Mouse (Mus musculus): ENCODE results near the gene Cbx7. TPM values are rescaled to one million over a fixed set of nuclear protein-coding genes. Genes with fewer than 3 reads are reported as not detected.
A peak's percentile ranks its signal among the peaks of the same experiment; 100 is the strongest.

Gene Cbx7
- total and polyA plus RNA-seq, 2 experiments from 2014 or later = 3.4 to 14.9 TPM

DNA sequence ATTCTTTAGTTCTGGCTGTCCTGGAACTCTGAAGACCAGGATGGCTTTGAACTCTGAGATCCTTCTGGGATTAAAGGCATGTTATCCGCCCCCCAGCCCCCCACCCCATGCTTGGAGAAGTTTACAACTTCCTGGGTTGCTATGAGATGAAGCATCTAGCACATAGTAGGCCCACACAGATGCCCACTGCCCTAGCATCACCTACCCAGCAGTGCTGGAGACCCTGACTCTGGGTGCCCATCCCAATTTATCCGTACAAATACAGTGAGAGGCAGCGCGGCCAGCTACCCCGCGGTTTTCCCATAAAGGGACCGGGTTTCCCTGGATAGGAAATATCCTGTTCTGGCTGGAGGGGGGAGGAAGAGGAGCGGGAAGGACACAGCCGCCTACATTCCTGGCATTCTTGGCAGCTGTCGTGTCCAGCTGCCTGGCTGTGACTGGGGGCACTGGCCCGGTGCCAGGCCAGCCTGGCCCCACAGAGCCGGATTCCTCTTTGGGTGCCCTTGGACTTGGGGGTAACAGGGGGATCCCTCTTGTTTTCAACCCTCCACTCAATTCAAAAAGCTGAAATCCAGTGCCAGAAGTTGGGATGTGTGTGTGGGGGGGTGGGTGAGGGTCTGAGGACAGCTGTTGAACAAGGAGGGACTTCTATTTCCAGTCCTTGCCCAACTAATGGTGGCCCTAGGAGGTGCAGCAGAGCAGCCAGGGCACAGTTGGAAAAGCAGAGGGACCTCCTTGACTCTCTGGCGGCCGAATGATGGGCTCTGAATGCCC, 19.0 kb downstream of the Cbx7 start:
- no peak for TF ChIP-seq CTCF (IDR thresholded peaks at IDR 0.05)
- Histone ChIP-seq H3K4me3 (ENCODE audit: low read depth, low read length) (no peak overlapping the region), H3K4me1 (ENCODE audit: insufficient read depth, low read length) (peaks cover 15% of the 10 kb centered on the region; the same call in 1 of the 2 replicates), H3K36me3 (ENCODE audit: insufficient read depth, low read length) (no peaks in the 10 kb centered on the region), H3K4me2 (ENCODE audit: low read depth, low read length, poor library complexity, severe bottlenecking) (no peak overlapping the region), H3K27me3 (ENCODE audit: insufficient read depth, low read length) (no peaks in the 10 kb centered on the region), H3K9me3 (ENCODE audit: low read length) (no peaks in the 10 kb centered on the region), H3K9ac (replicated peaks; ENCODE audit: low read length, poor library complexity, severe bottlenecking) (no peak overlapping the region), H3K27ac (ENCODE audit: low read depth, low read length) (no peak overlapping the region)
- no peak for ATAC-seq (ENCODE audit: low FRiP score)
- no peak for DNase-seq (ENCODE audit: low spot score)
- WGBS = 46% methylated on average over 14 of the region's 14 CpGs

DNA sequence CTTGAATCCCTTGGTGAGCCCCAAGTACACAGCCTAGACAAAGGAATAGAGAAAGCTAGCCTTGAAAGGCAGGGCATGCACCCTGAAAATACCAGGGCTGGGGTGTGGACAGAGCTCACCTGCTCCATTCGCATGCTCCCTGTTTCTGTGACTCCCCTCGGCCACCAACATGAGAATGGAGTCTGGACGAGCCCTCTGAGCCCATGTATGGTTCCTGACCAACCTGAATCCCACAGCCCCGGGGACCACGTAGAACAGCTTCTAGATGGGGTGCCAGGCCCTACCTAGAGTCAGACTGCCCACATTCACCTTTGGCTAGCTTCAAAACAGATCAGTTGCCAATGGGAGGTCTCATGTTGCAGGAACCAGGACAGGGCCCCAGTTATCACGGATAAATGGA, 19.7 kb downstream of the Cbx7 start:
- peak overlapping the region; percentile 33 for H3K4me3 ChIP-seq (ENCODE audit: low read depth, low read length)
- peaks cover 15% of the 10 kb centered on the region; the same call in 1 of the 2 replicates for H3K4me1 ChIP-seq (ENCODE audit: insufficient read depth, low read length)
- H3K36me3 ChIP-seq (ENCODE audit: insufficient read depth, low read length) = no peaks in the 10 kb centered on the region
- no peaks in the 10 kb centered on the region for H3K9me3 ChIP-seq (ENCODE audit: low read length)
- no peak for TF ChIP-seq CTCF (IDR thresholded peaks at IDR 0.05)
- 68% methylated on average over 6 of the region's 6 CpGs for WGBS
- ATAC-seq (ENCODE audit: low FRiP score) (no peak), DNase-seq (ENCODE audit: low spot score) (no peak)
- H3K9ac ChIP-seq (replicated peaks; ENCODE audit: low read length, poor library complexity, severe bottlenecking) = peak overlapping the region; percentile 59
- no peaks in the 10 kb centered on the region for H3K27me3 ChIP-seq (ENCODE audit: insufficient read depth, low read length)
- H3K27ac ChIP-seq (ENCODE audit: low read depth, low read length) = peak overlapping the region; percentile 67
- peak overlapping the region; percentile 62; the same call in 1 of the 2 replicates for H3K4me2 ChIP-seq (ENCODE audit: low read depth, low read length, poor library complexity, severe bottlenecking)

DNA sequence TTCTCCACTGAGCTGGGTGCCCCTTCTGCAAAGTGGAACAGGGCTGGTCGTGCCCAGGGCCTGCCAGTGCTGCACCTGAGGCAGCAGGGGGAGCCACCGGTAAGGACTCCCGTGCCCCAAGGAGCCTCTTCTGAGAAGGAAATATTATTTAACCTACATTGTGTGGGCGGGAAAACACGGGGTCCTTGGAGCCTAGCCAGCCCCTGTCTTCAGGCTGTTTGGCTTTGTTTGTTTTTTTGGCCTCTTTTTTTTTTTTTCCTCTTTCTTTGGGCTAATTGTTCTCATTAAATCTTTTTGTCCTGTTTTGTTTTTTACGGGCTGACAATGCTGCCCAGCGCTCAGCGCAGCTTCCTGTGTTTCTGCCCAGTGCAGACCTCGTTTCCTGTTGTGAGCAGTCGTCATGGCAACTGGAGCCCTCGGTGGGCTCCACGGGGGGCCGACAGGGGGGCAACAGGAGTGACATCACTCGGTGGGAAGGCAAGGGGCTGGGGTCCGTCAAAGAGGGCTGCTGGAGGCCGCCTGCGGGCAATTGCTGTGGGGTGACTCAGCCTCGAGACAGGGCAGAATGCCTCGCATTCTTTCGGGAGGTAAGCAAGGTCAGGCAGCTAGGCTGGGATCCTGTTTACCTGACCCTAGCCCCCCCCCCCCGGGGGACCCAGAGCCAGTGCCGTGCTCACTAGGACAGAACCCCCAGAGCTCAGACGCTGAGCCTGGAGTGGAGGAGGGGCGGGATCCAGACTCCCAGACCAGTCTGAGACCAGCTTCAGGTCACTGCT, 20.5 kb downstream of the Cbx7 start:
- ATAC-seq (ENCODE audit: low FRiP score) (peak; percentile 67), DNase-seq (ENCODE audit: low spot score) (peak; percentile 71)
- Histone ChIP-seq H3K27ac (ENCODE audit: low read depth, low read length) (peak overlapping the region; percentile 67), H3K9me3 (ENCODE audit: low read length) (no peaks in the 10 kb centered on the region), H3K9ac (replicated peaks; ENCODE audit: low read length, poor library complexity, severe bottlenecking) (peak overlapping the region; percentile 59), H3K4me2 (ENCODE audit: low read depth, low read length, poor library complexity, severe bottlenecking) (peak overlapping the region; percentile 62), H3K27me3 (ENCODE audit: insufficient read depth, low read length) (no peaks in the 10 kb centered on the region), H3K4me3 (ENCODE audit: low read depth, low read length) (peak overlapping the region; percentile 33), H3K4me1 (ENCODE audit: insufficient read depth, low read length) (peaks cover 15% of the 10 kb centered on the region; the same call in 1 of the 2 replicates), H3K36me3 (ENCODE audit: insufficient read depth, low read length) (no peaks in the 10 kb centered on the region)
- WGBS = 3% methylated on average over 24 of the region's 24 CpGs
- TF ChIP-seq CTCF (IDR thresholded peaks at IDR 0.05) = peak; percentile 74

DNA sequence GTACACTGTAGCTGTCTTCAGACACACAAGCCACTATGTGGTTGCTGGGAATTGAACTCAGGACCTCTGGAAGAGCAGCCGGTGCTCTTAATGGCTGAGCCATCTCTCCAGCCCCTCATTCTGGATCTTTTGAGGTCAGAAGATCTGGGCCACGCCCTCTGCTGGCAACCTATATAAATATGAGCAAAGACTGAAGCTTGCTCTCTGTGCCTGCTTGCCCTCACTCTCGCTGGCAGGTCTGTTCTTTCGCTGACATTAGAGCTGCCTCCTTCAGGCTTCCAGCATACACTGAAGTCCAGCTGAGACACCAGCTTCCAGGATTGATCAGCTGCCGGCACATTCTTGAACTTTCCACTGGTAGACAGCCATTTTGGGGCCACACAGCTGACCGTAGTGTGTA, 23.2 kb downstream of the Cbx7 start:
- peaks cover 15% of the 10 kb centered on the region; the same call in 1 of the 2 replicates for H3K4me1 ChIP-seq (ENCODE audit: insufficient read depth, low read length)
- no peaks in the 10 kb centered on the region for H3K27me3 ChIP-seq (ENCODE audit: insufficient read depth, low read length)
- H3K27ac ChIP-seq (ENCODE audit: low read depth, low read length) = no peak overlapping the region
- WGBS = 71% methylated on average over 6 of the region's 6 CpGs
- no peaks in the 10 kb centered on the region for H3K36me3 ChIP-seq (ENCODE audit: insufficient read depth, low read length)
- H3K4me3 ChIP-seq (ENCODE audit: low read depth, low read length) = no peak overlapping the region
- H3K9ac ChIP-seq (replicated peaks; ENCODE audit: low read length, poor library complexity, severe bottlenecking) = no peak overlapping the region
- DNase-seq (ENCODE audit: low spot score) (no peak), ATAC-seq (ENCODE audit: low FRiP score) (no peak)
- H3K4me2 ChIP-seq (ENCODE audit: low read depth, low read length, poor library complexity, severe bottlenecking) = no peak overlapping the region
- TF ChIP-seq CTCF (IDR thresholded peaks at IDR 0.05) = peak; percentile 32
- H3K9me3 ChIP-seq (ENCODE audit: low read length) = no peaks in the 10 kb centered on the region

DNA sequence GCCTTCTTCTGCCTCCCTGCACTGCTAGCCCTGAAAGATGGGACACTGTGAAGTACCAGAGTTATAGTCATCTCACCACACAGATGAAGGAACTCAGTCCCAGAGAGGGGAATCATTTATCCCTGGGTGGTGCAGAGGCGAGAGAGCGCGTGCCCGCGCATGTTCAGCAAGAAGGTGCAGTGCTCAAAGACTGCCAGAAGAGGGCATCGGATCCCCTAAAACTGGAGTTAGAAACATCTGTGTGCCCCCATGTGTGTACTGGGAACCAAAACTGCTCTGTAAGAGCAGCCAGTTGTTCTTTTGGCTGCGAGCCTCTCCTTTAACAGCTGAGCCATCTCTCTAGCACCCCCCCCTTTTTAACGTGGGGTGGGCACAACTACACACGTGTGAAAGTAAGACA, 24.1 kb downstream of the Cbx7 start:
- no peaks in the 10 kb centered on the region for H3K9me3 ChIP-seq (ENCODE audit: low read length)
- peak; percentile 63 for TF ChIP-seq CTCF (IDR thresholded peaks at IDR 0.05)
- no peak overlapping the region for H3K27ac ChIP-seq (ENCODE audit: low read depth, low read length)
- H3K36me3 ChIP-seq (ENCODE audit: insufficient read depth, low read length) = no peaks in the 10 kb centered on the region
- WGBS = 57% methylated on average over 9 of the region's 9 CpGs
- no peak overlapping the region for H3K9ac ChIP-seq (replicated peaks; ENCODE audit: low read length, poor library complexity, severe bottlenecking)
- peaks cover 15% of the 10 kb centered on the region; the same call in 1 of the 2 replicates for H3K4me1 ChIP-seq (ENCODE audit: insufficient read depth, low read length)
- no peaks in the 10 kb centered on the region for H3K27me3 ChIP-seq (ENCODE audit: insufficient read depth, low read length)
- no peak overlapping the region for H3K4me3 ChIP-seq (ENCODE audit: low read depth, low read length)
- ATAC-seq (ENCODE audit: low FRiP score) = no peak
- no peak overlapping the region for H3K4me2 ChIP-seq (ENCODE audit: low read depth, low read length, poor library complexity, severe bottlenecking)
- DNase-seq (ENCODE audit: low spot score) = no peak

All from midbrain, postnatal 0 days (tissue).